Mouse (Mus musculus): Measurements from ENCODE around the gene Fam234a. TPM values are rescaled to one million over a fixed set of nuclear protein-coding genes. Genes with fewer than 3 reads are reported as not detected.

Fam234a gene
- polyA plus RNA-seq, 1 experiment, result not detected

GRCm38 (mm10) chr17:26162736-26163135, 81.3 kb downstream of the Fam234a start:
- TF ChIP-seq CTCF (IDR thresholded peaks at IDR 0.05; ENCODE audit: insufficient read depth, low read depth, low read length) (no peak), POLR2A (IDR thresholded peaks at IDR 0.05; ENCODE audit: insufficient read depth, low read depth, low read length) (no peak)
- Histone ChIP-seq H3K27ac (ENCODE audit: insufficient read depth, low read depth, low read length) (no peak overlapping the region), H3K4me1 (ENCODE audit: control insufficient read depth, insufficient read depth, low read length) (no peaks in the 10 kb centered on the region), H3K4me3 (ENCODE audit: insufficient read depth, low read depth, low read length) (no peak overlapping the region)
- WGBS, result 94% methylated on average over 1 of the region's 1 CpGs

Other genes with a start within 250 kb of the Fam234a start
- gene Rab11fip3, start 174.7 kb downstream of the Fam234a start, polyA plus RNA-seq (2012; ENCODE audit: insufficient read depth, insufficient read length, low replicate concordance, missing spikeins), result not detected in 2 replicates
- gene Decr2, start 153.9 kb downstream of the Fam234a start, polyA plus RNA-seq (2012; ENCODE audit: insufficient read depth, insufficient read length, low replicate concordance, missing spikeins), result not detected in 2 replicates
- not detected in 2 replicates for gene Nme4, start 148.6 kb downstream of the Fam234a start, polyA plus RNA-seq (2012; ENCODE audit: insufficient read depth, insufficient read length, low replicate concordance, missing spikeins)
- not detected in 2 replicates for gene Tmem8, start 130.9 kb downstream of the Fam234a start, polyA plus RNA-seq (2012; ENCODE audit: insufficient read depth, insufficient read length, low replicate concordance, missing spikeins)
- gene Mrpl28, start 120.7 kb downstream of the Fam234a start, polyA plus RNA-seq (2012; ENCODE audit: insufficient read depth, insufficient read length, low replicate concordance, missing spikeins), result not detected in 2 replicates
- gene Axin1, start 105.6 kb downstream of the Fam234a start, polyA plus RNA-seq (2012; ENCODE audit: insufficient read depth, insufficient read length, low replicate concordance, missing spikeins), result not detected in 2 replicates
- gene Pdia2, start 45.2 kb downstream of the Fam234a start, polyA plus RNA-seq (2012; ENCODE audit: insufficient read depth, insufficient read length, low replicate concordance, missing spikeins), result not detected in 2 replicates
- gene Rgs11, start 41.3 kb downstream of the Fam234a start, polyA plus RNA-seq (2012; ENCODE audit: insufficient read depth, insufficient read length, low replicate concordance, missing spikeins), result not detected in 2 replicates
- gene Arhgdig, start 36.5 kb downstream of the Fam234a start, polyA plus RNA-seq (2012; ENCODE audit: insufficient read depth, insufficient read length, low replicate concordance, missing spikeins), result not detected in 2 replicates
- not detected in 2 replicates for gene Luc7l, start 8.7 kb upstream of the Fam234a start, polyA plus RNA-seq (2012; ENCODE audit: insufficient read depth, insufficient read length, low replicate concordance, missing spikeins)
- gene Neurl1b, start 170.6 kb upstream of the Fam234a start, polyA plus RNA-seq (2012; ENCODE audit: insufficient read depth, insufficient read length, low replicate concordance, missing spikeins), result not detected in 2 replicates

Measured in olfactory bulb, adult 2 months (tissue).